Mouse (Mus musculus) telencephalon, adult 2 months (tissue): Measurements from ENCODE around the gene Apol7b.
A peak's percentile ranks its signal among the peaks of the same experiment; 100 is the strongest.
"Not testable (repeated sequence)": the region's sequence is repeated elsewhere in the genome, so short reads cannot be mapped to it uniquely, and the experiment has no call there.

Experiments used
- DNase-seq: peaks from one replicate; pipeline ENCODE4 v3.0.0-alpha.2; 2011; ENCODE audit warnings: low read depth, low spot score

Apol7b gene

DNA sequence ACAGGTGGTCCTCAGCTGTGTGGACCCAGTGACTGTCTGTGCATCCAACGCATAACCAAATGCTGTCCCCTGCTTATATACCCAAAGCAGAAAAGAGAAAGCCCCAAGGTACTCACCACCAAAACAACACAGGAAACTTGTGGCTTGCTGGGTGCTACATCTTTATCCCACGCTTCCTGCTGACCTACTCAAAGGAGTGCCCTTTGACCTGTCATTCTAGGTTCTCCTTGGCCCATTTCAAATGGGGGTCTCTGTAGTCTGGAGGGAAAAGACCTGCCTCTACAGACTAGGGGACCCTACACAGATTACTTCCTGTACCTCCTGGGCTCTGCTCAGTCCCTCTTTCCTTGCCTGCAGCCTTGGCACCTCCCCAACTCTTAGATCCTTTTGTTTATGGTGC lies at the start of gene Apol7b:
TSS of gene Apol7b (minus strand) at position 101 of the 400 bp plus-strand sequence.
- not testable (repeated sequence) for DNase-seq

DNA sequence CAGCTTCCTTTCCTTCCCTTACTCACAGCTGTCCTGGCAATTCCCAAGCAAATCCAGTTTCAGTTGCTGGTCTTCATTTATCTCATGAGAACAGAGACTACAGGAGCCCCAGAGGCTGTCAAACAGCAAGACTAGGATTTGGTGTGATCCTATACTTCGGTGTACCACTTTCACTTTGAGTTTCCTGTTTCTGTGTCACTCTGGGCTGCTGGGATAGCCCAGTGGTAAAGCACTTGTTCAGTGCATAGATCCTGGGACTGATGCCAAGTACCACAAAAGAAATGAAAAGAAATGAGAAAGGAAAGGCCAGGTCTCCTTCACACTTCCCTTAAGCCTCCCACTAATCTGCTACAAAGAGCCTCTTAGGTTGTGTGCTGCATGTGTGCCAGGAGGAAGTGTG lies 47.4 kb upstream of the Apol7b start:
- not testable (repeated sequence) for DNase-seq

- DNase-seq, result not testable (repeated sequence)
Observed at GRCm38 (mm10) chr15:77493181-77493580, 45.9 kb upstream of the Apol7b start.

GRCm38 (mm10) chr15:77482140-77482794 lies 35.0 kb upstream of the Apol7b start:
- no peak for DNase-seq

- DNase-seq, result not testable (repeated sequence)
Observed at GRCm38 (mm10) chr15:77476693-77477092, 29.4 kb upstream of the Apol7b start, which contains the start of gene Apol10a. Gene Apol10a, plus strand, starts transcription at chr15:77477047.

DNA sequence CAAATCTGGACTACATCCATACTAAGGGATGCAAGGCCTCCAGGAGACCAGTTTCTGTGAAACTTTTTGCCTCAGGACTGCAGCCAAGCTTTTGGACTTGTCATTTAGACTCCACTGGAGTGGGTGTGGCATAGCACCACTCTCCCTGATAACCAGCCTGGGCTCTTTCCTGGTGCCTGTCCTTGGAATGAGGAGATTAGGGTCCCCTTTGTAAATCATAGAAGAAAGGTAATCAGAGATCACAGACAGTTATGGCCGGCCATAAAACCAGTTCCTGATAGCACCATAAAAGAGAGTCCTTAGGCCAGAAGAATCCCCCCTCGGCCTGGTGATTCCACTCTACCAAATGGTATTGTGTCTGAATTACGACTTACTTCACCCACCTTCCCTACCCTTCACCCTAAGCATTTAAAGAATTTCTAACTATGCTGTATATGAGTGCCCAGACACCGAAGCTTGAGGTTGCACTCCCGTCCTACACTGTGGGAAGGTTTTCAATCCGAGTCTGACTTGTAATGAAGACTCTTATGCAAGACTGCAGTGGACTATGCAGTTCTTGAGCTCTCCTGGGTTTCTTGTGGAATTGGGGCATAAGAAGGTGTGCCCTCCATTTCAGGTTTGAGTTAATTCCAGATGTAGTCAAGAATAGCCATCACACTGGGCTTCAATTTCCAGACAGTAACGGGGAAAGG lies 27.6 kb upstream of the Apol7b start:
- DNase-seq, result not testable (repeated sequence)

DNA sequence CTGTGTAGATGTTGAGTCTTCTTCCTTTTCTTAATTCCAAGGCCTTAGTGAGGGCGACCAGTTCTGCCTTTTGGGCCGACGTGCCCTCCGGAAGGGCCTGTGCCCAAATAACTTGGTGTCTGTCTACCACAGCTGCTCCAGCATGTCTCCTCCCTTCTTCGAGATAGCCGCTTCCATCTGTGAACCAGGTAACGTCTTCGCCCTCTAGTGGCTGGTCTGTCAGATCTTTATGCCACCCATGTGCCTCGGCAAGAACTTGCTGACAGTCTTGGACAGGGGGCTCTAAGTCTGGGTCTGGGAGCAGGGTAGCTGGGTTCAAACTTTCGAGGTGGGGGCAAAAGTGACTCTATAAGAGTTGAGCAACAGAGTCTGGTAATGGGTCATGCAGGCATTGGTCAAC lies 2.6 kb upstream of the Apol7b start:
- DNase-seq, result not testable (repeated sequence)

DNA sequence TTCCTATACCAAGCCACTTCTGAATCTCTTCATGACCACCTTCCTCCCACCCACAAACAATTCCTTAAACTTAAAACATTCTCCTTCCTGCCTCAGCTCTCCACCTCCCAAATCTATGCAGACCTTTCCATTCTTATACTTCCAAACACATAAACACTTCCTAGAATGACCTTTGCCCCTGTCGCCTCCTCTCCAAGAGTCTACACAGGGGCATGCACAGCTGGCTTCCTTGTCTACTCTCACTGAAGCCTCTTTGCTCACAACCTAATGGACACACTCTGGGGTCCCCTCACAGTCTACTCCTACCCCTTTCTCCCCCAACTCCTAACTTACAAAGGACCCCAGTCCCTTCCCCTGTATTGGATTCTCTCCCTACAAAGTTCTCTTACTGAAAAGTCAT lies 1.6 kb downstream of the Apol7b start:
- DNase-seq, result not testable (repeated sequence)

DNA sequence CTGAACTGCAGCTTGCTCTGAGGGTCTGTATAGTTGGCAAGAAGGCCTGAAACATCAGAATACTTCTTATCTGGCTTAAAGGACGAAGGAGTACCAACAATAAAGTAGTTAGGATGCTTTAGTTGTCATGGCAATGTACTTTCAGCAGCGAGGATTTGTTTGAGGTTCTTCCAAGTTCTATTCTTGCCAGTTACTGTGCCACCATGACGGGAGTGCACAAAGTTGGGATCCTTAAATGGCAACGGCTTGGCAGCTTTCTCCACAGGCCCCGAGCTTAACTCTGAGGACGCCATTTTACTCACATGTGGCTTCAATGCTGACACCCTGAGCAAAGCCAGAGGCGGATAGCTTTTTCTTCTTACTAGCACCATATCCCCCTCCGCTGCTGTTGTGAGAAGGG lies 2.5 kb downstream of the Apol7b start:
- peak; percentile 73 for DNase-seq

GRCm38 (mm10) chr15:77428690-77429448 lies 18.4 kb downstream of the Apol7b start:
- DNase-seq, result not testable (repeated sequence)

DNA sequence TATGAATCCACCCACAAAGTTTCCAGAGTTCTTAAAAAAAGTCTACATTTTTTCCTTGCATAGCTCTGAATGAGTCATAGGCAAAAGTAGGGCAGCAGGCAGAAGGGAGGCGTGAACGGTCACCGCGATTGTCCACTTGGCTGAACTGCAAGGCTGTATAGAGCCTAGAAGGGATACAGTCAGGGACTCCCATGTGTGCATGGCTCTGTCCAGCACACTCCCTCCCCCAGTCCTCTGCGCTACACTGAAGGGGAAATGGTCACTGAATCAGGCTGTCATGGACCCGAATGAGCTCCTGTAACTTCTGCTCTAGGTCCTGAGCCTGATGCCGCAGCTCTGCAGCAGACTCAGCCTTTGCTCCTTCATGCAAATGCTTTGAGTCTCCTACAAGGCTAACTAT lies 24.4 kb downstream of the Apol7b start:
- DNase-seq, result not testable (repeated sequence)

- DNase-seq, result not testable (repeated sequence)
Observed at GRCm38 (mm10) chr15:77419657-77420056, 27.6 kb downstream of the Apol7b start.

GRCm38 (mm10) chr15:77416655-77417333 lies 30.5 kb downstream of the Apol7b start:
- not testable (repeated sequence) for DNase-seq

DNA sequence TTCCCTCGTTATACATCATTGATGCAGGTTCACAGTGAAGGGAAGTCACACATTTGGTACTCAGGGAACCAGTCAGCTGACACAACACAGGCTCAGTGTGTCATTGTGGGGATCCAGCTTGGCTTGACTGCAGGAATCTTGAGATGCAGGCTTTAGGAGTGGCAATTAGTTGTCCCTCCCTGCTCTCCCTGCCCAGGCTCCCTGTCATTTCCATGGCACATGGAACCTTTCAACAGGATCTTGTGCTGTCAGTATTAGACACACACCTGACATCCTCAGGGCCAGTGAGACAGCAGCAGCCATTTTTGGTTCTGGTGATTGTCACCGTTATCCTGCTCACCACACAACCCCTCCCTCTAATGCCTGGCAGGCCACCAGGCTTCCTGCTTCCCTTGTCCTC lies 31.6 kb downstream of the Apol7b start:
- DNase-seq, result not testable (repeated sequence)

GRCm38 (mm10) chr15:77412695-77413094 lies 34.6 kb downstream of the Apol7b start:
- DNase-seq, result not testable (repeated sequence)

- not testable (repeated sequence) for DNase-seq
Observed at GRCm38 (mm10) chr15:77411035-77411434, 36.3 kb downstream of the Apol7b start, which contains the start of gene Apol9a. Gene Apol9a, minus strand, starts transcription at chr15:77411135.

DNA sequence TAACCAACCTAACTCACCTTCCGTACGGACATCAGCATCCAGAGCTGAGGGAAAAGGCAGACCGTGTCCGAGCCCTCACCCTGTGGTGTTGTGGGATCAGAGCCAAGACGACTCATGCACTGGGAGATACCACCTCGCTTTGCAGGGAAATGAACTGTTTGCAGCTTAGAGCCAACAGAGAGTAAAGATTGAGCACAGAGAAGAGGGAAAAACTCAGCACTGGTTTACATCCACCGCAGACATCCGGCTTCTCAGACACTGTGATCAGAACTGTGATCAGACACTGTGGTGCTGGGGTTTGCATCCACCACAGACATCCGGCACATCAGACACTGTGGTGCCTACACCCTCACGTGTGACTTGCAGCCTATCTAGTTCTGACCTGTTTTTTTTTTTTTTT lies 40.9 kb downstream of the Apol7b start:
- not testable (repeated sequence) for DNase-seq

DNA sequence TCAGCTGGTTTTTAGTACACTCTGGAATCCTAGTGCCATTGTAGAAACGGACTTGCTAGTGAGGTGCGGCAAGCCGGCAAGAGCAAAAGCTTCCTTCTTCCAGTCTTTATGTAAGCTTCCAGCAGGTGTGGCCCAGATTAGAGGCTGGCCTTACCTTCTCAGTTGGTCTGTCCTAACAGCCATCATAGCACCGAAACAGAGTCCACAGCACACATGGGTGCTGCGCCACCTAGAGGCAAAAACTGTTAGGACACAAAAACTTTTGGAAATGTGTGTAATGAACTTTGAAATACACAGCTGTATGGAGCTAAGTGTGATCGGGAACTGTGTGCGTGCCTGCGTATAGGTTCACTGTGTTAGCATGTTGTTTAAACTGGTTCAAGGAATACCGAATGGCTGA lies 48.3 kb downstream of the Apol7b start, which contains the start of gene Apol7a:
TSS of gene Apol7a (minus strand) at position 84 of the 400 bp plus-strand sequence.
- DNase-seq, result not testable (repeated sequence)

- not testable (repeated sequence) for DNase-seq
Observed at GRCm38 (mm10) chr15:77397450-77398132, 49.7 kb downstream of the Apol7b start.

DNA sequence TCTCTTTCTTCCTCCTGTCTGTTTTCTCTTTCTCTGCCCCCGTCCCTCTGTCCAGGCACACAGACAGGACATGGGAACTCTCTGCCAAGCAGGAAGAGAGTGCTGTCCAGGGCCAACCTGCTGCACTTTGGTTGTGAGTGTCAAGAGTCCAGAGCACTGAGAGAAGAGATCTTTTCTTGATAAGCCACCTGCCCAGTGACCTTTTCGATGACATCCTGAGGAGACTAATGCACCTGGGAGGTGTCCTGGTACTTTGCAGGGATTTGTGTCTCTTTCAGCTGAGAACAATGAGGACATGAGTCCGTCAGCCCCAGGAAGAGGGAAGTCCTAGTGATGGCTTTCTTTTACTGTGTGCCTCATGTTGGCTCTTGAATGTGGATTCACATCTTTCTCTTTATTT lies 53.5 kb downstream of the Apol7b start:
- not testable (repeated sequence) for DNase-seq

GRCm38 (mm10) chr15:77387462-77387861 lies 59.8 kb downstream of the Apol7b start:
- DNase-seq, result no peak
